Mouse (Mus musculus): ENCODE results near the gene Rps6kc1. TPM values are rescaled to one million over a fixed set of nuclear protein-coding genes. Genes with fewer than 3 reads are reported as not detected.

The Rps6kc1 gene
- total and polyA plus RNA-seq, 2 experiments = 8.1 to 9.2 TPM

DNA sequence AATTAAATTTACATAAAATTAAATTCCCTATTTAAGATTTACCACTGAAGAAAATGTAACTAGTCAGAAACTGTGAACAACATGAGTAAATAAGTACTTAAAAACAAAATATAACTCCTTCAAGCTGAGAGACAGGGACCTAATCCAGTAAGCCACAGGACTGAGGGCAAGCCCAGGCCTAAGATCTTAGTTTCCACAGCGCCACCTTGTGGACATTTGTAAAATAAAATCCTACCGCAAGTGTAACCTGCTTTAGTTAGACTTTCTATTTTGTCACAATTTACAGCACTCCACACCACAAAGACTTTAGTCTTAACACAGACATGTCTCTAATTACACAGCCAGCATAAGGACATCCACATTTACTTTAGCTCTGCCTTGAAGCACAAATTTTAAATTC lies 30.1 kb downstream of the Rps6kc1 start:
- peaks cover 2% of the 10 kb centered on the region; the same call in 1 of the 2 replicates for H3K36me3 ChIP-seq (ENCODE audit: control insufficient read depth, insufficient read depth, low read length)
- 5% methylated on average over 2 of the region's 2 CpGs for WGBS
- H3K79me2 ChIP-seq (ENCODE audit: control insufficient read depth, insufficient read depth, low read length) = no peaks in the 10 kb centered on the region; the same call in 1 of the 2 replicates
- peaks cover 6% of the 10 kb centered on the region for H3K4me1 ChIP-seq (ENCODE audit: control insufficient read depth, insufficient read depth, low read length)
- TF ChIP-seq CTCF (IDR thresholded peaks at IDR 0.05; ENCODE audit: low read depth, low read length) (peak; percentile 42; the same call in 1 of the 2 replicates), POLR2A (IDR thresholded peaks at IDR 0.05; ENCODE audit: extremely low read depth, insufficient read depth, low read length) (no peak)
- no peak overlapping the region for H3K9ac ChIP-seq (ENCODE audit: low read depth, low read length)
- H3K4me3 ChIP-seq (ENCODE audit: insufficient read depth, low read depth, low read length) = no peak overlapping the region
- DNase-seq (ENCODE audit: extremely low read depth, low read depth, low spot score) = peak; percentile 73
- no peaks in the 10 kb centered on the region for H3K27me3 ChIP-seq (ENCODE audit: control insufficient read depth, insufficient read depth, low read length)
- H3K27ac ChIP-seq (replicated peaks; ENCODE audit: insufficient read depth, low read depth, low read length) = no peak overlapping the region

DNA sequence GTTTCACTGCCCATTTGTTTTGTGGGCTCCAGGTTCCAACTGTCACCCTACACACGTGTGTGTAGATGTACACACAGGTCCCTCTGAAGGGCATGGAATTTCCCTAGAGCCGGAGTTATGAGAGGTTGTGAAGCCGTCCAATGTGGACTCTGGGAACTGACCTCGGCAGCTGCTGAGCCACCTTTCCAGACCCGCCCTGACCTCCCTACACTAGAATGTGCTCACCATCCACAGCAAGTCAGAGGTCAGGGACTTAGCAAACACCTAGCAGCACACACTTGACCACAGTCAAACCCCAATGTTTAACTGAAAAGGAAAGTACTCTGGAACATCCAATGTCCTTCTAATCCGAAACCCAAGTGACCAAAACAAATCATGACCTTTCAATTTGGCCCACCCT lies 30.9 kb downstream of the Rps6kc1 start:
- no peaks in the 10 kb centered on the region for H3K27me3 ChIP-seq (ENCODE audit: control insufficient read depth, insufficient read depth, low read length)
- WGBS = 17% methylated on average over 6 of the region's 6 CpGs
- no peaks in the 10 kb centered on the region for H3K36me3 ChIP-seq (ENCODE audit: control insufficient read depth, insufficient read depth, low read length)
- no peak overlapping the region for H3K4me3 ChIP-seq (ENCODE audit: insufficient read depth, low read depth, low read length)
- no peaks in the 10 kb centered on the region; the same call in 1 of the 2 replicates for H3K79me2 ChIP-seq (ENCODE audit: control insufficient read depth, insufficient read depth, low read length)
- DNase-seq (ENCODE audit: extremely low read depth, low read depth, low spot score) = peak; percentile 90
- H3K9ac ChIP-seq (ENCODE audit: low read depth, low read length) = no peak overlapping the region
- H3K4me1 ChIP-seq (ENCODE audit: control insufficient read depth, insufficient read depth, low read length) = peaks cover 6% of the 10 kb centered on the region
- TF ChIP-seq POLR2A (IDR thresholded peaks at IDR 0.05; ENCODE audit: extremely low read depth, insufficient read depth, low read length) (no peak), CTCF (IDR thresholded peaks at IDR 0.05; ENCODE audit: low read depth, low read length) (no peak)
- peak overlapping the region; percentile 53 for H3K27ac ChIP-seq (replicated peaks; ENCODE audit: insufficient read depth, low read depth, low read length)

DNA sequence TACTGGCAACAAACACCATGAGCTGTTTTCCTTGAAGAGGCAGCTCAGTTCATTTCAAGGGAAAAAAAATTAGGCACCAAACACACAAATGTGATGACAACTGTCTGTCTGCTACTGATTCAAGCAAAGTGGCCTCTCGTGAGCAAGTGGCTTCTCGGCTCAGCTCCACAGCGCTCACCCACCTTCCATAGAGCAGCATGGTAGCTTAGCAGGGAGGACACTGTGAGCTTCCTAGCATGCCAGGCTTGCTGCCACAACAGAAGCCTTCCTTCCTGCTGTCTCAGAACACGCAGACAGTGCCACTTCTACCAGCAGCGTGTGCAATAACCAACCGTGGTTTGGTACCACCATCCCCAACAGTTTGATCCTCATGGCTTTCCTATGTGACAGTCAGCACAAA lies 35.8 kb downstream of the Rps6kc1 start:
- DNase-seq (ENCODE audit: extremely low read depth, low read depth, low spot score) = no peak
- H3K4me1 ChIP-seq (ENCODE audit: control insufficient read depth, insufficient read depth, low read length) = peaks cover 4% of the 10 kb centered on the region
- no peak overlapping the region for H3K4me3 ChIP-seq (ENCODE audit: insufficient read depth, low read depth, low read length)
- TF ChIP-seq POLR2A (IDR thresholded peaks at IDR 0.05; ENCODE audit: extremely low read depth, insufficient read depth, low read length) (no peak), CTCF (IDR thresholded peaks at IDR 0.05; ENCODE audit: low read depth, low read length) (no peak)
- 92% methylated on average over 6 of the region's 6 CpGs for WGBS
- no peaks in the 10 kb centered on the region for H3K27me3 ChIP-seq (ENCODE audit: control insufficient read depth, insufficient read depth, low read length)
- H3K27ac ChIP-seq (replicated peaks; ENCODE audit: insufficient read depth, low read depth, low read length) = no peak overlapping the region
- no peaks in the 10 kb centered on the region; the same call in 1 of the 2 replicates for H3K79me2 ChIP-seq (ENCODE audit: control insufficient read depth, insufficient read depth, low read length)
- no peaks in the 10 kb centered on the region for H3K36me3 ChIP-seq (ENCODE audit: control insufficient read depth, insufficient read depth, low read length)
- no peak overlapping the region for H3K9ac ChIP-seq (ENCODE audit: low read depth, low read length)

GRCm38 (mm10) chr1:190875089-190875488 lies 36.5 kb downstream of the Rps6kc1 start:
- H3K79me2 ChIP-seq (ENCODE audit: control insufficient read depth, insufficient read depth, low read length) = no peaks in the 10 kb centered on the region; the same call in 1 of the 2 replicates
- no peaks in the 10 kb centered on the region for H3K36me3 ChIP-seq (ENCODE audit: control insufficient read depth, insufficient read depth, low read length)
- WGBS = 79% methylated on average over 4 of the region's 4 CpGs
- H3K4me3 ChIP-seq (ENCODE audit: insufficient read depth, low read depth, low read length) = no peak overlapping the region
- H3K4me1 ChIP-seq (ENCODE audit: control insufficient read depth, insufficient read depth, low read length) = no peaks in the 10 kb centered on the region
- no peak overlapping the region for H3K27ac ChIP-seq (replicated peaks; ENCODE audit: insufficient read depth, low read depth, low read length)
- no peaks in the 10 kb centered on the region for H3K27me3 ChIP-seq (ENCODE audit: control insufficient read depth, insufficient read depth, low read length)
- H3K9ac ChIP-seq (ENCODE audit: low read depth, low read length) = no peak overlapping the region
- DNase-seq (ENCODE audit: extremely low read depth, low read depth, low spot score) = no peak
- TF ChIP-seq POLR2A (IDR thresholded peaks at IDR 0.05; ENCODE audit: extremely low read depth, insufficient read depth, low read length) = no peak
- TF ChIP-seq CTCF (IDR thresholded peaks at IDR 0.05; ENCODE audit: low read depth, low read length) = no peak

GRCm38 (mm10) chr1:190871068-190871467 lies 40.5 kb downstream of the Rps6kc1 start:
- TF ChIP-seq CTCF (IDR thresholded peaks at IDR 0.05; ENCODE audit: low read depth, low read length) (no peak), POLR2A (IDR thresholded peaks at IDR 0.05; ENCODE audit: extremely low read depth, insufficient read depth, low read length) (no peak)
- Histone ChIP-seq H3K79me2 (ENCODE audit: control insufficient read depth, insufficient read depth, low read length) (no peaks in the 10 kb centered on the region), H3K4me1 (ENCODE audit: control insufficient read depth, insufficient read depth, low read length) (no peaks in the 10 kb centered on the region), H3K27ac (replicated peaks; ENCODE audit: insufficient read depth, low read depth, low read length) (no peak overlapping the region), H3K36me3 (ENCODE audit: control insufficient read depth, insufficient read depth, low read length) (peaks cover 4% of the 10 kb centered on the region; the same call in 1 of the 2 replicates), H3K4me3 (ENCODE audit: insufficient read depth, low read depth, low read length) (no peak overlapping the region), H3K27me3 (ENCODE audit: control insufficient read depth, insufficient read depth, low read length) (no peaks in the 10 kb centered on the region), H3K9ac (ENCODE audit: low read depth, low read length) (no peak overlapping the region)
- 87% methylated on average over 12 of the region's 12 CpGs for WGBS
- peak; percentile 6 for DNase-seq (ENCODE audit: extremely low read depth, low read depth, low spot score)

- no peak overlapping the region for H3K4me3 ChIP-seq (ENCODE audit: insufficient read depth, low read depth, low read length)
- H3K36me3 ChIP-seq (ENCODE audit: control insufficient read depth, insufficient read depth, low read length) = peaks cover 6% of the 10 kb centered on the region; the same call in 1 of the 2 replicates
- no peaks in the 10 kb centered on the region for H3K79me2 ChIP-seq (ENCODE audit: control insufficient read depth, insufficient read depth, low read length)
- no peak overlapping the region for H3K27ac ChIP-seq (replicated peaks; ENCODE audit: insufficient read depth, low read depth, low read length)
- WGBS = 54% methylated on average over 4 of the region's 4 CpGs
- H3K4me1 ChIP-seq (ENCODE audit: control insufficient read depth, insufficient read depth, low read length) = no peaks in the 10 kb centered on the region
- no peaks in the 10 kb centered on the region for H3K27me3 ChIP-seq (ENCODE audit: control insufficient read depth, insufficient read depth, low read length)
- no peak overlapping the region for H3K9ac ChIP-seq (ENCODE audit: low read depth, low read length)
- no peak for DNase-seq (ENCODE audit: extremely low read depth, low read depth, low spot score)
- TF ChIP-seq POLR2A (IDR thresholded peaks at IDR 0.05; ENCODE audit: extremely low read depth, insufficient read depth, low read length) (no peak), CTCF (IDR thresholded peaks at IDR 0.05; ENCODE audit: low read depth, low read length) (no peak)
Measured at GRCm38 (mm10) chr1:190869996-190870395, 41.6 kb downstream of the Rps6kc1 start.

All from liver, adult 2 months (tissue).